Mouse (Mus musculus): ENCODE measurements around the gene Slc24a5.

The Slc24a5 gene

GRCm38 (mm10) chr2:125119381-125120110, 51.6 kb downstream of the Slc24a5 start:
- in situ Hi-C loops (cut with MboI, MseI), result loop anchor here (5.0 to 25.0 kb wide), 3 partner anchors 125 to 1843 kb away; partner anchors contain the start of gene Dut (in 2 of the 2)

DNA sequence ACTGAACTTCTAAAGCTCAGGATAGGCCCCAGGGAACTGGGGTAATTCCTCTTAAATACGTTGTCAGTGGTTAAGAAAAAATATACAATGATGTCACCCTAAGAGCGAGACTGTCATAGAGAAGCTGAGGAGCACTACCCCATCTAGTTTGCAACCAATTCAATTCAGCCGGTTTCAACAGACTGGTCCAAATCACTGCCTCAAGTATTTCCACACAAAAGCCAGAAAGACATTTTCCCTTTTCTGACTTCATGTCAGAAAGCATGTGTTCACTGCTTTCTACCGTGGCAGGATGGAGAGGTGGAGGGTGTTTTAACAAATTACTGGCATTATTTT, 54.3 kb downstream of the Slc24a5 start:
- in situ Hi-C loops (cut with MboI, MseI), result loop anchor here (5.0 to 25.0 kb wide), 3 partner anchors 123 to 1840 kb away; partner anchors contain the start of gene Dut (in 2 of the 2)

DNA sequence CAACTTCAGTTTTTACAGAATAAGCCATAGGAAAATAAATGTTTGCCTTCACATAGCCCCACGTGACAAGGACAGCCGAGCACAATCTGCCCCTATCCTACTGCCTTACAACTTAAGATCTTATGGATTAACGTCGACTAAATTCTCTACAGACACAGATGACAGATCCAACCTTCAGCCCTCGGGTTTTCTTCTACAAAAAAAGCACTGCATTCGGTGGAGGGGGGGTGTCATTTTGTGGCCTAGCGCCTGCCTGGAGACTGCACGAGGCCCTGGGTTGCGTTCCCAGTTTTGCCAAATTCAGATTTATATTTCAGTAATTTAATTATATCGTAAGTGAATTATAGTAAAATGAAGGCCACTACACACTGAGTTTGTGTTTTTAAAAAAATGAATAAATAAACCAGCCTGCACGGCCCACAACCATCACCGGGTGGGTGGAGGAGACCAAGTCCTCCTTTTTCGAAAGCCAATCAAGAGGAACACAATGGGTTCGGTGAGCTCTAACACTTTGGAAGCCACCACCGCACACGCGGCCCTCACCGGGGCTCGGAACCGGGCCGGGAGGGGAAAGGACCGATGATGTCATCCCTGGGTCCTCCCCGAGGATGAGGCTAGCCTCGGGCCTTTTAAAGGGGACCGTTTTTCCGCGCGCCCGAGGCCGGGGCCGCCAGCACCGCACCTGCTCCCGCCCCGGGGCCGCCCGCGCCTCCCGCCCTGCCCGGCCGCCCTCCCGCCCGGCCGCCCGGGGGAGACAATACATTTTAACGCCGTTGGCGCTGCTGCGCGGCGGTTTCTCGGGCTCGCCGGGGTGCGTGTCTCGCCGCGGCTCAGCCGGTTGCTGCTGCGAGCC, 54.9 kb downstream of the Slc24a5 start:
- in situ Hi-C loops (cut with MboI, MseI), result loop anchor here (5.0 to 25.0 kb wide), 3 partner anchors 122 to 1839 kb away; partner anchors contain the start of gene Dut (in 2 of the 2)

DNA sequence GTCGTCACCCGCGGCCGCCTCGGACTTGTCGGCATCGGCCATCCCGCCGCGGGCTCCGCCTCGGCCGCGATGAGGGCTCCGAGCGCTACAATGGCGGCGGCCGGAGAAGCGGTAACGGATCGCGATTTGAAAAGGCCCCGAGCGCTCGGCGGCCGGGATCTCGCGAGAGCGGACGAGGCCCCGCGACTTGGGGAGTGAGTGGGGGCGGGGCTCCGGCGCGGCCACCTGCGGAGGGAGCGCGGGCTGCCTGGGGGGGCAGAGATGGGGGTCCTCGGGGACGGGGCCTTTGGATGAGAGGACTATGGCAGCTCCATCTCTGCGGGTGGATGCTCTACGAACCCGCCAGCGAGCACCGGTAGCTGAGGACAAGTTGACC, 55.5 kb downstream of the Slc24a5 start, which contains the start of gene Myef2:
Gene Myef2 (minus strand): TSS at position 185 of the 376 bp plus-strand sequence.
- in situ Hi-C loops (cut with MboI, MseI), result loop anchor here (5.0 to 25.0 kb wide), 3 partner anchors 121 to 1839 kb away; partner anchors contain the start of gene Dut (in 2 of the 2)

DNA sequence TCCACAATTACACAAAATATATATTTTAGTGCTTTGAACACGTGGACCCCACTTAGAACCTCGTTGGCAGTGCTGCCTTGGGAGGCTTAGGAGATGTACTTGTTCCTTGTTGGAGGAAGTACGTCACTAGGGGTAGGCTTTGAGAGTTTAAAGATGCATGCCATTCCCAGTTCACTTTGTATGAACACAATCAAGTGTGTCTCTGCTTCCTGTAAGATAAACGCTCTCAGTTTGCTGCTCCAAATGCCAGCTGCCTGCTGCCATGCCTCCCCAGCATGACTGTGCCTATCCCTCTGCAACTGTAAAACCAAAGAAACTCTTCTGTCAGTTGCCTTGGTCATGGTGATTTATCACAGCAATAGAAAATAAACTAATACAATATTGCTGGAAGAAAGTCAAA, 57.9 kb downstream of the Slc24a5 start:
- in situ Hi-C loops (cut with MboI, MseI), result loop anchor here in 1 of 2 experiments (10.0 kb wide), 1 partner anchor 119 kb away; the partner anchor contains the start of gene Dut

GRCm38 (mm10) chr2:125126792-125127191, 58.9 kb downstream of the Slc24a5 start:
- in situ Hi-C loops (cut with MboI, MseI), result loop anchor here in 1 of 2 experiments (10.0 kb wide), 1 partner anchor 118 kb away; the partner anchor contains the start of gene Dut

DNA sequence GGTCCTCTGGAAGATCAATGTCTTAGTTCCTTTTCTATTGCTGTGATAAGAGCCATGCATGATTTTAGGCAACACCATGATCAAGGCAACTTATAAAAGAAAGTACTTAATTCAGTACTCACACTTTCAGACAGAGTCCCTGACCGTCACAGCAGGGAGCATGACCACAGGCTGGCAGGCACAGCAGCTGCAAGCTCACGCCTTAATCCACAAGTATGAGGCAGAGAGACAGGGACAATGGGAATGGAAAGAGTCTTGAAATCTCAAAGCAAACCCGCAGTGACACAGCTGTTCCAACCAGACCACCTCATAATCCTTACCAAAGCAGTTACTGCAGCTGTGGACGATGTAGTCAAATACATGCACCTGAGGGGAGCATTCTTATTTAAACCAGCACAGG, 66.2 kb downstream of the Slc24a5 start:
- in situ Hi-C loops (cut with MboI, MseI), result no loop called here

- in situ Hi-C loops (cut with MboI, MseI), result no loop called here
Observed at GRCm38 (mm10) chr2:125135903-125136811, 68.2 kb downstream of the Slc24a5 start, which contains the start of gene Ctxn2. Gene Ctxn2 (plus strand): TSS chr2:125136692.

- in situ Hi-C loops (cut with MboI, MseI), result no loop called here
Observed at GRCm38 (mm10) chr2:125136846-125137245, 68.9 kb downstream of the Slc24a5 start.

Measured in T-helper 17 cell (primary cell).